Mouse (Mus musculus): ENCODE data around the gene Zfp607b. TPM values are rescaled to one million over a fixed set of nuclear protein-coding genes. Genes with fewer than 3 reads are reported as not detected.
A peak's percentile ranks its signal among the peaks of the same experiment; 100 is the strongest.

Gene Zfp607b
- 1 to 10 TPM; 1.2 to 2.0 TPM for total RNA-seq (2021)
- long read RNA-seq, experiment 1, full-length matches to known transcripts, result 1 of 2 reads
- long read RNA-seq, experiment 1, partial matches to known transcripts, result 0 of 2 reads
- long read RNA-seq, experiment 1, other reads (novel, unspliced or antisense), result 1 of 2 reads
- long read RNA-seq, experiment 2, full-length matches to known transcripts, result 3 of 6 reads
- long read RNA-seq, experiment 2, partial matches to known transcripts, result 2 of 6 reads
- long read RNA-seq, experiment 2, other reads (novel, unspliced or antisense), result 1 of 6 reads

DNA sequence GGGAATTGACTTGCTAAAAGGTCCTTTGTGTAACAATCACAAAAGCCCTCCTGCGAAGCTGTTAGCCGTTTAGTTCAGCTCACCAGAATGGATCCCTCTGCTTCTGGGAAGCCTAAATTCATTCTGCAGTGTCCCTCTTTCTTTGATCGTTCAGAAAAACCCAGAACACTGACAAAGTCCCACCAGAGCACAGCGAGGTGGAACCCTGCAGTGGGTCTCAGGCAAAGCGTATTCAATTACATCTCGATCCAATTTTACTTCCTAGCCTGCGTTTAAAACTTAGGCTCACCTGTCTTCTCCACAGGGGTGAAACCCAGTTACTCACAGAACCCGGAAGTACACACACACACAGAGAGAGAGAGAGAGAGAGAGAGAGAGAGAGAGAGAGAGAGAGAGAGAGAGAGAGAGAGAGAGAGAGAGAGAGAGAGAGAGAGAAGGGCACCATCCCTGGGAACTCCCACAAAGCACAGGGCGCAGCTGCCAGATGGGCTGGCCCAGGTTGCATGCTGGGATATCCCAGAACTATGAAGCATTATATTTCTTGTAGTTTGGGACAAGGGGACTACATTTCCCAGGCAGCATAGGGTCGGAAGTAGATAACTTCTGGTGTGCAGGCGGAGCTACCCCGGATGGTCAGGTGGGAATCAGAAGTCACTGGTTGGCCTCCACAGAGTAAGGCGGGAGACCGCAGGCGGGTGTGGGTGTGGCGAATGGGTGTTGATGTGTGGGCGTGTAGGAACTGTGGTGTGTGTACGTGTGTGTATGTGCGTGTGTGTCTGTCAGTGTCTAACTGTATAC is at the start of gene Zfp607b:
Gene Zfp607b, plus strand, starts transcription at position 526 of the 798 bp plus-strand sequence.
- peak; percentile 79 to 80 for DNase-seq (ENCODE audit: low spot score in 2 of 2)

DNA sequence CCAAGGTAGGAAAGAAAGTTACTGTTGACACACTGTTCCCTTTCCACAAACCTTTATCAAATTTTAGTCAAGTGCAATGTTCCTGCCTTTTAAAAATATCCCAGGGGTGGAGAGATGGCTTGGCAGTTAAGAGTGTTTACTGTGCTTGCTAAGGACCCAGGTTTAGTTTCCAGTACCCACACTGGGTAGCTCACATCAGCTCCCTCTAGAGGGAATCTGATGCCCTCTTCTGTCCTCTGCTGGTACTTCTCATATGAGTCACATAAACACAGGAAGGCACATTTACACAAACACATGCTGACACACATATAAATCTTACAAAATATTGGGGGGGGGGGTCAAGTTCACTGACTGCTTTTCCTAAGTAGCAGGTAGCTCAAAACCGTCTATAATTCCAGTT is 44.7 kb upstream of the Zfp607b start:
- no peak for DNase-seq (ENCODE audit: low spot score in 2 of 2)

DNA sequence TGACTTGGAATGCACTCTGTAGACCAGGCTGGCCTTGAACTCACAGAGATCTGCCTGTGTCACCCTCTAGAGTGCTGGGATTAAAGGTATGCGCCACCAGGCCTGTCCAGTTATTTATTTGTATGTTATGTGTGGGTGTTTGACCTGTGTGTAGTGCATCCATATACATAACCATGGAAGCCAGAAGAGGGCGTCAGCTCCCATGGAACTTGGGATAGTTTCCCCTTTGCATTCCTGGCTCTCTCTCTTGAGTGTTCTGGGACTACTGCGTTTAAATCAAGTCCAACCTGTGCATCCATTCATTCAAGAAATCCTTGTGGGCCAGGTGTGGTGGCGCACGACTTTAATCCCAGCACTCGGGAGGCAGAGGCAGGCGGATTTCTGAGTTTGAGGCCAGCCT is 42.6 kb upstream of the Zfp607b start:
- DNase-seq (ENCODE audit: low spot score in 2 of 2), result no peak

DNA sequence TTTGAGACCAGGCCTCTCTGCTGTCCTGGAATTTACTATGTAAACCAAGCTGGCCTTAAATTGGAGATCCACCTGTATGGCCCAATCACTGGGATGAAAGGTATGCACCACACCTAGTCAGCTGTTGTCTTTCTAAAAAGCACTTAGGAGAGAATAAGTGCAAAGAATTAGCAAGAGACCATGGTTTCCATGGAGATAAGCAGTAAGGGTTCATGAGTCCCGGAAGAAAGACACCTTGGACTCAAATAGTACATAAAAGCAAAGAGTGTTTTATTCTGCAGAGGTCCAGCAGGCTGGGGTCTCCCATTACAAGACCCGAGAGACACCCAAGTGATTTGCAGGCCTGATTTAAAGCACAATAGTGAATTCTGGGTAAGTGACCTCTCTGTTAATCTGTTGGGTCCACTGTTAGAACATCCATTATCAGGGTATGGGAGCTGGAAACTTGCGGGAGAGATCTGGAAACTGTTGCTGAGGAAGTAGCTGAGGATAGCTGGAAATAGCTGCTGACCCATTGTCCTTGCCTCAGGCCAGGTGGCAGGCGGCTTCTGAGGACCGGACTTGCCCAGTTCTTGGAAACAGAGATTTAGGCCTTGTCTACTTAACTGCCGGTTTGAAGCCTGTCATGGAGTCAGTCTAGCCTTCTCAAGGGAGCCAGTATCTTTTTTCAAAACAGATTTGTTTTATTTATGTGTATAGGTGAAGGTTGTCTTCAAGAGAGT is 41.7 kb upstream of the Zfp607b start:
- DNase-seq (ENCODE audit: low spot score in 2 of 2), result no peak

DNA sequence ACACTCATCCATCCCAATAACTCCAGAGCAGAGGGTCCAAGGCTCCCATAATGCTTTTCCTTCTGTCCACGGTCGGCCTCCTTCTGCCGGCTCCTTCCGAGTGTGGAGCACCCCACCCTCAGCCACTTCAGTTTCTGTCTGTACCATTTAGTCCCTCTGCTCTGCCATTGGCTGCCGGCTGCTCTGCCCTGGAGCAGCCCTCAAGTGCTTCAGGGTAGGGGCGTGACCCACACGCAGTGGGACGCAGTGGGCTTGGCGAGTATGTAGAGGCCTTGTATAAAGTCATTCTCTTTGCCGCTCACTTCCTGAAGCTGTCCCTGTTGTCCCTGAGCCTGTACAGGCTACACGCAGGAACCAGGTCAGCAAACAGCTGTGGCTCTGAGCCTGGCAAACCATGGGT is 39.4 kb upstream of the Zfp607b start:
- DNase-seq (ENCODE audit: low spot score in 2 of 2), result no peak

DNA sequence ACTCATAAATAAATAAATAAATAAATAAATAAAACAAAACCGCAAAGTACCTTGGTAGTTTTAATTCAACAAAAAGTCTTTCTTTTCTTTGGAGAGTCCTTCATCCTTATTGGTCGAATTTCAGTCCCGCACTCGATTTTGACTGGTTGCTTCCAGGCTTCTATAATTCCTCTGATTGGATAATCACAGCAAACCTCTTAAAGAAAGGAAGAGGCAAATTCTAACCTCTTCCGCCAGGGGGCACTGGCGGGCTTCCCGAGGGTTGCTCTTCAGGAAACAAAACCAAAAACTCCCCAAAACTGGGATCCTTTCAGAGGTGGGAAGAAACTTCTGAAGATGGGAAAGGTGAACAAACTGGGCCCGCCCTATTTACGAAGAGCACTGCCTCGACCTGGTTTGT is 38.2 kb upstream of the Zfp607b start:
- DNase-seq (ENCODE audit: low spot score in 2 of 2), result peak; percentile 67 to 75

DNA sequence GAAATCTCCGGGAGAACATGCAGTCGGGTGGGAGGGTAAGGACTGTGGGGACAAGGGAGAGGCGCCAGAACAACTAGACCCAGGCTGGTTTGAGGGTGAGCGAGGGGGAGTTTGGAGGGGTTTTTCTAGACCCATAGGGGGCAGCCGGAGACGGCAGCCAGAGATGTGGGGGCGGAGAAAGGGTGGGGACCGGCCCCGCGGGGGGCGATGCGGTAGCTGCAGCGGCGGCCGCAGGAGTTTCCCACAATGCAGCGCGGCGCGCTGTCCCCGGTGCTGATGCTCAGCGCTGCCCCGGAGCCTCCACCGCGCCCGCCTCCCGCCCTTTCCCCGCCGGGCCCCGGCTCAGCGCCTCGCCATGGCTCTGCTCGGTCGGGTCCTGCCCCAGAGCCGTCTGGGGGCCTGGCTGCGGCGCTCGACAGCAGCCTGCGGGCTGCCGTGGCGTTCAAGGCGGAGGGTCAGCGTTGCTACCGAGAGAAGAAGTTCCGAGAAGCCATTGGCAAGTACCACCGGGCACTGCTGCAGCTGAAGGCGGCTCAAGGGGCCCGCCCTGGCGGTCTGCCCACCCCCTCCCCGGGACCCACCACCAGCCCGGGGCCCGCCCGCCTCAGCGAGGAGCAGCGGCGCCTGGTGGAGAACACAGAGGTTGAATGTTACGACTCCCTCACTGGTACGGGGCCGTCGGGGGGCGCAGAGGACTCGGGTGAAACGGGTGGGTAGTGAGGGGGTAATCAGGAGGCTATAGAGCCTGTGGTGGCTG is 35.3 kb upstream of the Zfp607b start, which contains the start of gene Ttc9b:
Gene Ttc9b, plus strand, starts transcription at position 235 of the 757 bp plus-strand sequence.
- peak in 1 of 2 experiments; percentile 14 for DNase-seq (ENCODE audit: low spot score in 2 of 2)

DNA sequence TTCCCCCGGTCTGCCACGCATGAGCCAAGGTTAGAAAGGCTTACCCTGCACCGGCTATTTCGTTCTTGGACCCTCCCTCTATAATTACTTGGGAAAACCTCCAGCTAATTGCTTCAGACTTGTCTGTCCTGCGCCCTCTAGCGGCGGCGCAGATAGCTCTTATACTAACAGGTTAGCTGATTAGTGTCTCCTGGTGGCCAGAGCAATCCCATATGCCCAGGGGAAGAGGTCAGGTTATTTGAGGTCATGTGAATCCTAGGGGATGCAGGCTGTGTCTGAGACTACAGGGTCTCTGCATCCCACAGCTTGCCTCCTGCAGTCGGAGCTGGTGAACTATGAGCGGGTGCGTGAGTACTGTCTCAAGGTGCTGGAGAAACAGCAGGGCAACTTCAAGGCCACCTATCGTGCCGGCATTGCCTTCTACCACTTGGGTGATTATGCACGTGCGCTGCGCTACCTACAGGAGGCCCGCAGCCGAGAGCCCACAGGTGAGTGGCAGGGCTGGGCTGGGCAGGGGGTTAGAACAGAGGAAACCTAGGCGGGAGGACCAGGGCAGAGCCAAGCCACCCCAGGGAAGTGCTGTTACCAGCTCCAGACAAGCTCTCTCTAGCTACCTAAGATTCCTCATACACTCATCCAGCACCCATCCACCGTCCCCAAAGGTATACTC is 34.4 kb upstream of the Zfp607b start:
- DNase-seq (ENCODE audit: low spot score in 2 of 2), result peak in 1 of 2 experiments; percentile 36

DNA sequence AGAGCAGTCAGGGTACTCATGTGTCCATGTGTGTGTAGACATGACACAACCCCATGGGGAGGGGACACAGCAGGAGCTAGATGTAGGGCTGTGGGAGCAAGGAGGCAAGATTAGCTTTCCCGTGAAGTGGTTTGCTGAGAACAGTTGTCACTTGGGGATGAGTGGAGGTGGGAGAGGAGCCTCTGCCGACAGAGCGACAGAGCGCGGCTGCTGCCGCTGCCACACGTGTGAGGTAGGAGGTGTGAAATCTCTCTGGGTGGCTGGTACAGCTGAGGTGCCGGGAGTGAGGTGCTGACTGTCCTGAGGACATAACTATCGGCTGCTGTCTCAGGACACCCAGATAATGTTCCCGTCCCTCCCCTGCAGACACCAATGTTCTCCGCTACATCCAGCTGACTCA is 33.6 kb upstream of the Zfp607b start:
- DNase-seq (ENCODE audit: low spot score in 2 of 2), result no peak

DNA sequence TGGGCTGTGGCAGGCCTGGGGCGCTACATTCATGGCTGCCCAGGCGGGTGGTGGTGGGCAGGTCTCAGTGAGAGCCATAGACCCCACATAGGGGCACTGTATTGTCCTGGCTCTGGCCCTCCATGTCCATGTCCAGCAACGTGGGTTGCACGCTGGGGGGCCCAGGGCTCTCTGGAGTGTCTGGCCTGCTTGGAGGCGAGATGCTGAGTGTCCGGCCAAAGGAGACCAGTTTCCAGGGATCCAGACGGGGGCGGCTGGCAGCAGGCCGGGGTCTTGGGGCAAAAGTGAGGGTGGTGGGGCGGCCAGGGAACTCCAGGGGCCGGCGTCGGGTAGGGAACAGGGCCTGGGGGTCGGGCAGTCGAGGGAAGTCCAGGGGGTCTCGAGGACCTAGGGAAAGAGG is 32.5 kb upstream of the Zfp607b start:
- DNase-seq (ENCODE audit: low spot score in 2 of 2), result no peak

DNA sequence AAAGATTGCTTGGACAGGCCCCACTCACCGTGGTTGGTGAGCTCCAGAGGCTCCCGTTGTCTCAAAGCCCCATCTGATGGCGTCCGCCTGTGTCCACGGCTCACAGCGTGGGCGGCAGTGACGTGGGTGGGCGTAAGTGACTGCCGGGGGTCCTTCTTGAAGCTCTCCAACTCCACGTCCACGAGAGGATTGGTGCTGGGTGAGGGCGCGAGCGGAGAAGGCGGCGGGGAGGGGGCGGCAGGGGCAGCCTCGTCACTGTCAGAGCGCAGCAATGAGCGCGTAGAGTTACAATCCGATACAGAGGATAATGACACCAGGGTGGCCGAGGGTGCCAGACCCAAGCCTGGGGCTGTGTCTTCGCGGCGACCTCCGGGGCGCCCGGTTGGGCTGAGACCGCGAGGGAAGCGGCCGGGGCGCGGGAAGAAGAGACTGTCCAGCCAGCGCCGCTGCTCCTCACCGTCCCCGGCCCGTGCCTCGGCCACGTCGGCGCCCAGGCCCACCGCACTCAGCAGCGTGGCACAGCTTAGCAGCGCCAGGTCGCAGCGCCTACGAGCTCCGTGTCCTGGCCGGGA is 31.2 kb upstream of the Zfp607b start:
- no peak for DNase-seq (ENCODE audit: low spot score in 2 of 2)

DNA sequence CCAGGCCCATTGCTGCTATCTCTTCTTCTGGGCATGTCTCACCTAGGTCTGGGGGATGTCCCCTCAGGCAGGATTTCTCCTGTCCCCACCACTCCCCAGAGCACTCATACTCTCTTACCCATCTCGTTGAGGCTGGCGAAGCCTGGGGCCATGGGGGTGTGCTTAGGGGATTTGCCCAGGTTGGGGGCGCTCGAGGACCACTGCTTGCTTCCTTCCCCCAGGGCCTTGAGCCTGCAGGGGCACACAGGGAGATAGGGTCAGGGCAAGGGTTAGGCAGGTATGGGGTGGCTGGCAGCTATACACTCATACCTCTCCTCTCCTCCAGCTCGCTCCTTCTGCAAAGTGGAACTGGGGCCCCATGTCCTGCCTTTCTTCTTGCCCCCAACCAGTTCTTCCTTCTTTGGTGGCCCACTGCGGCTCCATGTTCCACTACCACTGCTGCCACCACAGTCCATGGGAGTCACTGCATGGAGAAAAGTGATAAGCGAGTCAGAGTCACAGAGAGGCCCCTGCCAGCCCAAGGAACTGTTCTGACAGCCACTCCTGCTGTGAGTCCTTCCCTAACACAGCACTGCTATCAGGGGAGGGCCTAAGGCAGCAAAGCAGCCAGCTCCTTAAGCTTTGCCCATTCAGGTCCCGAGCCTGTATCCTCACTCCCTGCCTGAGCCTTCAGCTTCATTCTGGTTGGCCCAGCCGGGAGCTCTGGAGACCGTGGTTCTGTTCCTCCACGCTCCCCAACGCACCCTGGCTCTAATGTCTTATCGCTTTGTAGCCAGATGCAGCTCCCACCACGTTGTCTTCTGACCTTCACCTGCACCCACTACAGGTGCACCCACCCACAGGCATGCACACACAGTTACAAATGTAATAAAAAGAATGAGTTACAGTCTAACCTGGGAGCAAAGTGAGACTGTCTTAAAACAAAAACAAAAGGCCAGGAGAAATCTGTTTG is 30.2 kb upstream of the Zfp607b start:
- DNase-seq (ENCODE audit: low spot score in 2 of 2), result no peak

DNA sequence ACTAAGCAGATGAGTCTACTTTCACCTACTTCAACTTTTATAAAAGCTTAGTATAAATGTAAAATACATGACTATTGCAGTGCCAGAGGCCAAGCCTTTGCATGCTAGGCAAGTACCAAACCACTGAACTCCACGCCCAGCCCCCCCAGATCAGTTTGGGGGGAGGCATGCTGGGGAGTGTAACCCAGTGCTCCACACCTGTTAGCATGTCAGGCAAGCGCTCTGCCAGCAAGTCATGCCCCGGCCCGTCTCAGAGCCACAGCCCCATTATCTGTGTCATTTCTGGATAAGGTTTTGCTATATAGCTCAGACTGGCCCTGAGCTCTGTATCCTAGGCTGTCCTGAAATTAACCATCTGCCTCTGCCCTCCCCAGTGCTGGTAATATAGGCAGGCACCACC is 27.1 kb upstream of the Zfp607b start:
- DNase-seq (ENCODE audit: low spot score in 2 of 2), result no peak

DNA sequence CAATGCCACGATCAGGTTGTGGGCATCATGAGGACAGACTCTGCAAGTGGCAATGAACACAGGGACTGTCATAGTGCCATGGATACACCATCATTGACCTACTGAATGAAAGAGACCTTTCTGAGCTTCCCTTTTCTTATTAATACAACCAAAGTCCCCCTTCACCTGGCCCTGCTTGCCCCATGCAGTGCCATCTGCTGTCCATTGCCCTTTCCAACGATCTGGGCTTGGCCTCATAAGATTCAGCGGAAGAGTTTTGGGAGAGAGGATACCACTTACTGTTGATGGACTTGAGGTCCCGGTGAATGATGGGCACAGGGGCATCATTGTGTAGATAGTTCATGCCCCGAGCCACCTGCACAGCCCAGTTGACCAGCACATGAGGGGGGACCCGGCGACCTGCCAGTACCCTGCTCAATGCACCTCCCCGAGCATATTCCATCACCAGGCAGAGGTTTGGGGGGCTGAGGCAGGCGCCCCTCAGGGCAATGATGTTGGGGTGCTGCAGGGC is 16.0 kb upstream of the Zfp607b start:
- DNase-seq (ENCODE audit: low spot score in 2 of 2), result no peak

DNA sequence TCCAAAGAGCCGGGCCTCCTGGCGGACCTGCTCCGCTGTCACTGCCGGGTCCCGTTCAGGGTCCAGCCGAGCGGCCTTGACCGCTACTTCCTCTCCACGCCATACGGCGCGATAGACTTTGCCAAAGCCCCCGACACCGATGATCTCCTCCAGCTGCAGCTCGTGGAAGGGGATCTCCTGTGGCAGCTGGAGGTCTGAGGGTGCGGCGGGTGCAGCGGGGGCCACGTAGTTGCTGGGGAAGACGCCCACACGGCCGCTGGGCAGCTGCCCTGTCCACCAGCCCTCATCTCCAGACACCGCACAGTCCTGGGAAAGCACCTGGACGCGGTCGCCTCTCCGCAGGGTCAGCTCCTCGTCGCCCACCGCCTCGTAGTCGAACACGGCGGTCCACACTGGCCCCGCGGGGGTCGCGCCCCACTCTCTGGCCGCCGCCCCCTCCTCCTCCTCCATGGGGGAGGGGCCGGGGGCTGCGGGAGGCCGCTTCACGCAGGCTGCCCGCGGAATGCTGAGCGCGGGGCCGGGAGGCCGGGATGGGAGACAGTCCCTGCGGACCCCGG is 15.5 kb upstream of the Zfp607b start:
- DNase-seq (ENCODE audit: low spot score in 2 of 2), result peak; percentile 25 to 33

DNA sequence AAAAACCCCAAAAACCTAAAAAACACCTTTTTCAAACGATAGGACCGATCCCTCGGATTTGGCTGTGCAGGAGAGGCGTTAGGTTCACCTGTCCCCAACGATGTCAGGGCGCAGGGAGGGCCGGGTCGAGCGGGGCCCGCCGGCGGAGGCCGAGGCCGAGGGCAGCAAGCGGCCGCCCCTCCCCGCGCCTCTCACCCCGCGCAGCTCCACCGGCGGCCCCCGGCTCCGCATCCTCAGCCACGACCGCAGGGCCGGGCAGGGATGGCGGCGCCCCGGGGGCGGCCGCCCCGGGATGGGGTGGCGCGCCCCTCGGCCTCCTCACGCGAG is 15.0 kb upstream of the Zfp607b start:
- no peak for DNase-seq (ENCODE audit: low spot score in 2 of 2)

DNA sequence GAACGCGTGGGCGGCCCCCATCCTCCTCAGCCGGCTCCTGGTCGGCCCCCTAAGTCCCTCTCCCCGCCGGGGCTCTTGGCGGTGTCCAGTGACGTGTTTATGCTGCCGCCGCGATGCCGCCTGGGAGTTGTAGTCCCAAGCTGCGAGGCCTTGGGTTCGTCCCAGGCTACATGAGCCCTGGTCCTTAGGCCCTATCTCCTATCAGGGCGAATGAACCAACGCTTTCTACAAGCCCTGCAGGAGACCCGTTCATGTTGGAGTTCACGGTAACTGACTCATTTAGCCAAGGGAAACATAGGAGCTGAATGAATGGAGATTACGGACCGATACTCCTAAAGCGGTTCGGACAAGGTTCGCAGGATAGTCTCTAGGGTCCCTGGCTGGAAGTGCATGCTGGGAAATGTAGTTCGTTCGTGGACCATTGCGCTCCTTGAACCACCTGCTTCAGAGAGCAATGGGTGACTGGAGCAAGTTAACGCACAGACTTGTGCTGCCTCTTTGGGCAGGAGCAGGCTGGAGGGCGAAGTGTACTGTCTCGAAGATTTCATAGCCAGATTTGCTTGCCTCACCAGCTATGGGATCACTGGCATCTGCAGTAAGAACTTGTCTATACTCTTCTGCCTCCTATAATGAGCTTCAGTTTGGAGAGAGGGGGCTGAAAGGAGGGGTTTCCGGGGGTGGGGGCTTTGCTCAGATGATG is 14.5 kb upstream of the Zfp607b start, which contains the start of gene Map3k10:
Gene Map3k10, minus strand, starts transcription at position 77 of the 700 bp plus-strand sequence.
- DNase-seq (ENCODE audit: low spot score in 2 of 2), result peak; percentile 91

DNA sequence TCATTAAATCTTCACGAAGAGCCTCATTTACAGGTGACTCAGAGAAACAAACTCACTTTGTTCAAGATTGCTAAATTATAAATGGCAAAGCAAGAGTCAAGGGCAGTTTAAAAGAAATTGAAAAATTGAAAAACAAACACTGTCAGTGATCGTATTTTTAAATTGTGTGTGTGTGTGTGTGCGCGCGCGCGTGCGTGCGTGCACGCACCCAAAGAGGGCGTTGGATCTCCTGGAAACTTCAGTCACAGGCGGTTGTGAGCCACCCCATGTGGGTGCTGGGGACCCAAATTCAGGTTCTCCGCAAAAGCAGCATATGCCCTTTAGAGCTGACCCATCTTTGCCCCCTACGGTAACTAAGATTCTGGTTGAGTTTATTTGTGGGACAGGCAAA is 13.9 kb upstream of the Zfp607b start:
- no peak for DNase-seq (ENCODE audit: low spot score in 2 of 2)

Measured in adrenal gland, adult 18-20 months (tissue).